ENCODE assay signal across 23 mouse cellular contexts in genomic region chr3:62241031-62241430, GRCm38 (mm10).
DNase-seq lines count a peak whose midpoint lies in the region; ATAC-seq and TF ChIP-seq lines count a peak whose summit lies in the region.
"Had no signal": no experiment of that assay in that cellular context is flagged by ENCODE, and none has a peak within 500 bp of the region (broad histone marks: within the 10 kb centered on the region; RNA-seq: fewer than 3 reads in every experiment).

No protein-coding gene starts in this region.

- H3K27me3 ChIP-seq in intestine, embryonic 15.5 days (replicated peaks): no peaks in the 10 kb centered on the region
- H3K27me3 ChIP-seq in intestine, postnatal 0 days (replicated peaks; ENCODE audit: control insufficient read depth, insufficient read depth, low read length): no peaks in the 10 kb centered on the region
- H3K27me3 ChIP-seq in stomach, postnatal 0 days (ENCODE audit: control insufficient read depth, insufficient read depth, low read length): no peaks in the 10 kb centered on the region
- H3K27me3 ChIP-seq: hindbrain, embryonic 15.5 days; midbrain, embryonic 15.5 days; neural tube, embryonic 13.5 days had no signal

- no peak overlapping the region for H3K4me2 ChIP-seq in intestine, embryonic 15.5 days (replicated peaks)
- H3K4me2 ChIP-seq in intestine, postnatal 0 days (replicated peaks; ENCODE audit: low read depth): no peak overlapping the region
- no peak overlapping the region for H3K4me2 ChIP-seq in stomach, postnatal 0 days (replicated peaks; ENCODE audit: low read depth)
- H3K4me2 ChIP-seq: hindbrain, embryonic 15.5 days; midbrain, embryonic 15.5 days; neural tube, embryonic 13.5 days had no signal

- TF ChIP-seq EP300 in stomach, postnatal 0 days (optimal IDR thresholded peaks at IDR 0.05): no peak

- H3K9me3 ChIP-seq in intestine, embryonic 15.5 days: no peaks in the 10 kb centered on the region
- no peaks in the 10 kb centered on the region for H3K9me3 ChIP-seq in intestine, postnatal 0 days (ENCODE audit: control insufficient read depth)
- H3K9me3 ChIP-seq in stomach, postnatal 0 days (ENCODE audit: control insufficient read depth, low read length): no peaks in the 10 kb centered on the region
- H3K9me3 ChIP-seq: hindbrain, embryonic 15.5 days; midbrain, embryonic 15.5 days; neural tube, embryonic 13.5 days had no signal

- TF ChIP-seq CTCF in intestine, postnatal 0 days (IDR thresholded peaks at IDR 0.05; ENCODE audit: low read depth): no peak
- peak; percentile 8; the same call in 1 of the 2 replicates for TF ChIP-seq CTCF in stomach, postnatal 0 days (IDR thresholded peaks at IDR 0.05; ENCODE audit: low read depth)

- no peak overlapping the region for H3K9ac ChIP-seq in intestine, embryonic 15.5 days
- no peak overlapping the region for H3K9ac ChIP-seq in intestine, postnatal 0 days (ENCODE audit: low read depth, low read length)
- no peak overlapping the region for H3K9ac ChIP-seq in stomach, postnatal 0 days (ENCODE audit: low read length)
- H3K9ac ChIP-seq: forebrain, postnatal 0 days; hindbrain, embryonic 15.5 days; midbrain, embryonic 15.5 days; neural tube, embryonic 13.5 days had no signal

- no peaks in the 10 kb centered on the region for H3K36me3 ChIP-seq in intestine, embryonic 15.5 days
- no peaks in the 10 kb centered on the region for H3K36me3 ChIP-seq in intestine, postnatal 0 days (ENCODE audit: control insufficient read depth, insufficient read depth)
- no peaks in the 10 kb centered on the region for H3K36me3 ChIP-seq in stomach, postnatal 0 days (ENCODE audit: control insufficient read depth, insufficient read depth, low read length)
- H3K36me3 ChIP-seq: hindbrain, embryonic 15.5 days; midbrain, embryonic 15.5 days; neural tube, embryonic 13.5 days had no signal

- WGBS in intestine, embryonic 15.5 days: 61% methylated on average over 3 of the region's 3 CpGs
- 66% methylated on average over 3 of the region's 3 CpGs for whole genome bisulfite sequencing in intestine, postnatal 0 days
- WGBS in stomach, postnatal 0 days: 45% methylated on average over 3 of the region's 3 CpGs

- 0 out of 2 replicates have a peak, but pooled peaks have one; percentile 20 for ATAC-seq in intestine, embryonic 15.5 days
- no peak for ATAC-seq in intestine, postnatal 0 days
- ATAC-seq in stomach, postnatal 0 days (ENCODE audit: low FRiP score, low TSS enrichment): no peak; the same call in 1 of the 2 replicates
- ATAC-seq: forebrain, postnatal 0 days; midbrain, embryonic 15.5 days had no signal

- H3K4me1 ChIP-seq in intestine, embryonic 15.5 days (replicated peaks): no peaks in the 10 kb centered on the region
- H3K4me1 ChIP-seq in intestine, postnatal 0 days (replicated peaks; ENCODE audit: control insufficient read depth, insufficient read depth, low read length): no peaks in the 10 kb centered on the region
- no peaks in the 10 kb centered on the region for H3K4me1 ChIP-seq in stomach, postnatal 0 days (replicated peaks; ENCODE audit: control insufficient read depth, insufficient read depth)
- H3K4me1 ChIP-seq: hindbrain, embryonic 15.5 days; midbrain, embryonic 15.5 days; neural tube, embryonic 13.5 days had no signal

- peak; percentile 32 for DNase-seq in kidney, postnatal 10 days
- DNase-seq in kidney, adult 18-20 months: no peak
- peak; percentile 27 for DNase-seq in kidney, postnatal 14 days
- DNase-seq in stomach, postnatal 0 days (ENCODE audit: low spot score): no peak
- no peak for DNase-seq in right cerebral cortex, postnatal 4 days
- DNase-seq: adrenal gland, postnatal 25 days; cerebellum, adult 8-10 months; cerebellum, postnatal 36 days; embryo, embryonic 11 days; forebrain, postnatal 0 days; gastrocnemius, postnatal 25 days; heart, adult 2 months; heart, postnatal 4 days; layer of hippocampus, adult 9-11 months; lung, postnatal 4 days; retina, postnatal 1 day; right cerebral cortex, postnatal 25 days; thymus, adult 2 months had no signal

- no peak overlapping the region for H3K27ac ChIP-seq in intestine, embryonic 15.5 days
- H3K27ac ChIP-seq in intestine, postnatal 0 days (ENCODE audit: low read depth, low read length): no peak overlapping the region
- no peak overlapping the region for H3K27ac ChIP-seq in stomach, postnatal 0 days (replicated peaks)
- H3K27ac ChIP-seq: heart, adult 2 months; hindbrain, embryonic 15.5 days; midbrain, embryonic 15.5 days; neural tube, embryonic 13.5 days had no signal

- no peak overlapping the region for H3K4me3 ChIP-seq in intestine, embryonic 15.5 days (replicated peaks)
- H3K4me3 ChIP-seq in intestine, postnatal 0 days (ENCODE audit: low read depth, low read length): no peak overlapping the region
- H3K4me3 ChIP-seq in stomach, postnatal 0 days (ENCODE audit: low read depth, low read length): no peak overlapping the region
- H3K4me3 ChIP-seq: heart, adult 2 months; hindbrain, embryonic 15.5 days; midbrain, embryonic 15.5 days; neural tube, embryonic 13.5 days had no signal

Comparison
In these comparisons a context has a peak if more than half of its experiments do, and no peak if none do; other contexts are left out.
1. DNase-seq: peak in kidney, postnatal 10 days (single experiment) and kidney, postnatal 14 days (single experiment); none in kidney, adult 18-20 months (single experiment), stomach, postnatal 0 days (single experiment) and right cerebral cortex, postnatal 4 days (single experiment).